Comparison of ENCODE assay signal across 25 mouse cellular contexts in genomic region chr10:61538446-61538845, GRCm38 (mm10). TPM values are rescaled to one million over a fixed set of nuclear protein-coding genes. Genes with fewer than 3 reads are reported as not detected.
"Had no signal": no experiment of that assay in that cellular context is flagged by ENCODE, and none has a peak within 500 bp of the region (broad histone marks: within the 10 kb centered on the region; RNA-seq: fewer than 3 reads in every experiment).

No protein-coding gene starts in this region.

- H3K9ac ChIP-seq: limb, embryonic 13.5 days; liver, embryonic 13.5 days; neural tube, embryonic 13.5 days had no signal

- ATAC-seq: intestine, postnatal 0 days had no signal

- H3K4me3 ChIP-seq: layer of hippocampus, adult 2 months; limb, embryonic 10.5 days; limb, embryonic 13.5 days; liver, embryonic 13.5 days; neural tube, embryonic 13.5 days had no signal

- H3K4me2 ChIP-seq: limb, embryonic 13.5 days; liver, embryonic 13.5 days; midbrain, embryonic 11.5 days; neural tube, embryonic 13.5 days had no signal

- H3K9me3 ChIP-seq: limb, embryonic 10.5 days; limb, embryonic 13.5 days; liver, embryonic 13.5 days; neural tube, embryonic 13.5 days had no signal

- H3K27me3 ChIP-seq: limb, embryonic 13.5 days; liver, embryonic 13.5 days; neural tube, embryonic 13.5 days had no signal

- DNase-seq: kidney, adult 2 months; kidney, postnatal 25 days; layer of hippocampus, adult 9-11 months; liver, embryonic 13.5 days; lung, adult 2 months; lung, postnatal 14 days; lung, postnatal 4 days; thymus, adult 2 months; thymus, postnatal 14 days; thymus, postnatal 4 days had no signal

- H3K27ac ChIP-seq: kidney, postnatal 0 days; layer of hippocampus, adult 2 months; limb, embryonic 10.5 days; limb, embryonic 13.5 days; liver, embryonic 13.5 days; neural tube, embryonic 13.5 days; stomach, postnatal 0 days had no signal

- H3K36me3 ChIP-seq: limb, embryonic 13.5 days; liver, embryonic 13.5 days; neural tube, embryonic 13.5 days had no signal

RNA-seq across cellular contexts. Expression of gene Npffr1, which starts 56.8 kb away (rescaled TPM):
- total RNA-seq: liver, adult 2 months; megakaryocyte-erythroid progenitor cell, adult 5-6 weeks had no signal
- polyA plus RNA-seq: large intestine, adult 2 months; limb, embryonic 10.5 days; liver, adult 2 months; liver, embryonic 16.5 days; lung, embryonic 16.5 days; midbrain, embryonic 11.5 days; small intestine, adult 2 months; stomach, embryonic 14.5 days had no signal
